ENCODE assay signal across 9 mouse cellular contexts in the genomic region with DNA sequence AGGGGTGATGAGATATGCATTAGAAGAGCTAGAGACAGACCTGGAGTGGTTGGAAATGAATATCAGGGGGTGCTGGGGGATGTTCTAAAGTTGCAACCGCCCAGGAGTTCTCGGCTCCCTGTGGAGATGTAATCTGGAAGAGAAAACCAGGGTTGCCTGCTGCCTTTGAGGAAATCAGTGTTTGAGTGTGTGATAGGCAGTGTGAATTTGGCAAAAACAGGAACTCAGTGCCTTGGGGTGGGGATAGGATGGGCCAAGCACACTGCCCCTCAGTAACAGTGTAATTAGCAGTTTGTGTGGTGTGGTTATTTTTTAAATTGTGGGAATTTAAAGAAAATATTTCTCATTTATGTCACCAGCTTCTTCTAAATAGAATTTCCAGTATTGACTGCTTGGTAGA.
DNase-seq lines count a peak whose midpoint lies in the region; ATAC-seq and TF ChIP-seq lines count a peak whose summit lies in the region.
"Had no signal": no experiment of that assay in that cellular context is flagged by ENCODE, and none has a peak within 500 bp of the region (broad histone marks: within the 10 kb centered on the region; RNA-seq: fewer than 3 reads in every experiment).

No protein-coding gene starts in this region.

- H3K27me3 ChIP-seq in heart, embryonic 12.5 days (replicated peaks), result no peaks in the 10 kb centered on the region
- 0 out of 2 replicates have a peak, but pooled peaks cover 5% of the 10 kb centered on the region for H3K27me3 ChIP-seq in midbrain, embryonic 12.5 days
- peaks cover 38% of the 10 kb centered on the region for H3K27me3 ChIP-seq in midbrain, embryonic 10.5 days (ENCODE audit: low read depth, poor library complexity, severe bottlenecking)
- H3K27me3 ChIP-seq in hindbrain, postnatal 0 days (ENCODE audit: insufficient read depth, low read length), result no peaks in the 10 kb centered on the region
- H3K27me3 ChIP-seq in liver, postnatal 0 days (ENCODE audit: insufficient read depth, low read length), result peaks cover 1% of the 10 kb centered on the region; the same call in 1 of the 2 replicates

- no peaks in the 10 kb centered on the region for H3K36me3 ChIP-seq in heart, embryonic 12.5 days
- no peaks in the 10 kb centered on the region for H3K36me3 ChIP-seq in midbrain, embryonic 12.5 days
- H3K36me3 ChIP-seq in midbrain, embryonic 10.5 days, result no peaks in the 10 kb centered on the region
- H3K36me3 ChIP-seq in hindbrain, postnatal 0 days (ENCODE audit: insufficient read depth, low read length), result no peaks in the 10 kb centered on the region
- no peaks in the 10 kb centered on the region for H3K36me3 ChIP-seq in liver, postnatal 0 days (replicated peaks; ENCODE audit: insufficient read depth, low read length)

- 19% methylated on average over 2 of the region's 2 CpGs for WGBS in heart, embryonic 12.5 days
- 29% methylated on average over 2 of the region's 2 CpGs for WGBS in midbrain, embryonic 12.5 days
- WGBS in midbrain, embryonic 10.5 days, result 23% methylated on average over 2 of the region's 2 CpGs
- 32% methylated on average over 2 of the region's 2 CpGs for WGBS in hindbrain, postnatal 0 days
- WGBS in liver, postnatal 0 days (ENCODE audit: insufficient replicate concordance), result 27% methylated on average over 2 of the region's 2 CpGs

- no peak for TF ChIP-seq CTCF in hindbrain, postnatal 0 days (IDR thresholded peaks at IDR 0.05; ENCODE audit: low read depth)
- no peak for TF ChIP-seq CTCF in liver, postnatal 0 days (IDR thresholded peaks at IDR 0.05; ENCODE audit: low read depth)

- no peak for DNase-seq in heart, postnatal 4 days
- no peak for DNase-seq in midbrain, embryonic 10.5 days (ENCODE audit: low spot score)
- DNase-seq in hindbrain, postnatal 0 days (ENCODE audit: low spot score), result no peak
- no peak for DNase-seq in liver, postnatal 0 days
- no peak for DNase-seq in layer of hippocampus, adult 18-20 months (ENCODE audit: low spot score in 2 of 2)

- H3K4me1 ChIP-seq in heart, embryonic 12.5 days (replicated peaks), result peaks cover 66% of the 10 kb centered on the region
- H3K4me1 ChIP-seq in midbrain, embryonic 12.5 days, result peaks cover 40% of the 10 kb centered on the region
- H3K4me1 ChIP-seq in midbrain, embryonic 10.5 days, result peaks cover 57% of the 10 kb centered on the region
- H3K4me1 ChIP-seq in hindbrain, postnatal 0 days (ENCODE audit: insufficient read depth, low read length), result peaks cover 31% of the 10 kb centered on the region
- H3K4me1 ChIP-seq in liver, postnatal 0 days (ENCODE audit: insufficient read depth), result peaks cover 17% of the 10 kb centered on the region

- H3K4me3 ChIP-seq in heart, embryonic 12.5 days, result peak overlapping the region; percentile 13; the same call in 1 of the 2 replicates
- no peak overlapping the region for H3K4me3 ChIP-seq in midbrain, embryonic 12.5 days
- no peak overlapping the region for H3K4me3 ChIP-seq in midbrain, embryonic 10.5 days
- H3K4me3 ChIP-seq in hindbrain, postnatal 0 days (ENCODE audit: low read length), result no peak overlapping the region
- H3K4me3 ChIP-seq in liver, postnatal 0 days (ENCODE audit: low read depth, low read length), result no peak overlapping the region

- H3K4me2 ChIP-seq in heart, embryonic 12.5 days, result peak overlapping the region; percentile 54
- 0 out of 2 replicates have a peak overlapping the region, but pooled peaks have one; percentile 4 for H3K4me2 ChIP-seq in midbrain, embryonic 12.5 days (replicated peaks)
- no peak overlapping the region for H3K4me2 ChIP-seq in hindbrain, postnatal 0 days (ENCODE audit: low read depth, low read length)
- H3K4me2 ChIP-seq in liver, postnatal 0 days (ENCODE audit: low read depth, low read length), result no peak overlapping the region

- H3K9me3 ChIP-seq in heart, embryonic 12.5 days (replicated peaks), result no peaks in the 10 kb centered on the region
- no peaks in the 10 kb centered on the region for H3K9me3 ChIP-seq in midbrain, embryonic 12.5 days
- no peaks in the 10 kb centered on the region for H3K9me3 ChIP-seq in midbrain, embryonic 10.5 days (replicated peaks)
- H3K9me3 ChIP-seq in hindbrain, postnatal 0 days (ENCODE audit: low read length), result no peaks in the 10 kb centered on the region
- H3K9me3 ChIP-seq in liver, postnatal 0 days (ENCODE audit: low read length), result no peaks in the 10 kb centered on the region

- TF ChIP-seq EP300 in liver, postnatal 0 days (IDR thresholded peaks at IDR 0.05; ENCODE audit: low read depth), result no peak

- peak overlapping the region; percentile 60 for H3K9ac ChIP-seq in heart, embryonic 12.5 days
- H3K9ac ChIP-seq in midbrain, embryonic 12.5 days (replicated peaks), result no peak overlapping the region
- no peak overlapping the region for H3K9ac ChIP-seq in hindbrain, postnatal 0 days (replicated peaks; ENCODE audit: low read length)
- no peak overlapping the region for H3K9ac ChIP-seq in liver, postnatal 0 days (replicated peaks)
- H3K9ac ChIP-seq: liver, embryonic 14.5 days had no signal

- H3K27ac ChIP-seq in heart, embryonic 12.5 days (ENCODE audit: poor library complexity, severe bottlenecking), result peak overlapping the region; percentile 98
- H3K27ac ChIP-seq in midbrain, embryonic 12.5 days (replicated peaks), result 0 out of 2 replicates have a peak overlapping the region, but pooled peaks have one; percentile 40
- H3K27ac ChIP-seq in midbrain, embryonic 10.5 days (replicated peaks), result no peak overlapping the region
- peak overlapping the region; percentile 54; the same call in 1 of the 2 replicates for H3K27ac ChIP-seq in hindbrain, postnatal 0 days
- no peak overlapping the region for H3K27ac ChIP-seq in liver, postnatal 0 days (ENCODE audit: low read depth)
- H3K27ac ChIP-seq: liver, embryonic 14.5 days had no signal

- no peak for ATAC-seq in heart, embryonic 12.5 days (ENCODE audit: insufficient number of reproducible peaks, low FRiP score)
- ATAC-seq in midbrain, embryonic 12.5 days (ENCODE audit: low FRiP score, low read depth), result no peak
- no peak for ATAC-seq in hindbrain, postnatal 0 days
- ATAC-seq in liver, postnatal 0 days, result no peak
- no peak for ATAC-seq in CD4-positive, CD25-positive, alpha-beta regulatory T cell, adult 4 months

Comparison
In these comparisons a context has a peak if more than half of its experiments do, and no peak if none do; other contexts are left out.
1. H3K27ac ChIP-seq: peak in heart, embryonic 12.5 days (single experiment), midbrain, embryonic 12.5 days (single experiment) and hindbrain, postnatal 0 days (single experiment); none in midbrain, embryonic 10.5 days (single experiment) and liver, postnatal 0 days (single experiment).
2. H3K4me2 ChIP-seq: peak in heart, embryonic 12.5 days (single experiment) and midbrain, embryonic 12.5 days (single experiment); none in hindbrain, postnatal 0 days (single experiment) and liver, postnatal 0 days (single experiment).